Mouse (Mus musculus) right cerebral cortex, adult 18-20 months (tissue): ENCODE results near the gene Prr14.
A peak's percentile ranks its signal among the peaks of the same experiment; 100 is the strongest.

Experiments
- DNase-seq: peaks from one replicate; pipeline ENCODE4 v3.0.0; 2022; ENCODE audit warnings: mixed read lengths

The Prr14 gene

DNA sequence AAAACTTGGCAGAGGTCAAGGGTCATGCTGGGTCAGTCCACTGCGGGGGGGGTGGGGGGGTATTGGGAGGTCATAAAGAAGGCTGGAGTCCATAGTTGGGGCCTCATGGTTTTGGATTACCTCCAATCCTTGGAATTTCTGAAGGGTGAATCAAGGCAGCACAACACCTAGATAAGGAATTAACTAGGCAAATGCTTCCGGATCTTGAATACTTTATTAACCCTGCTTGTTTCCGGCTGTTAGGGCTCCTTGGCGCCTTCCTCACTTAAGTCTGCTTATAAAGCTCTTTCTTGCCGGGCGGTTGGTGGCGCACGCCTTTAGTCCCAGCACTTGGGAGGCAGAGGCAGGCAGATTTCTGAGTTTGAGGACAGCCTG lies 53.6 kb downstream of the Prr14 start:
- peak; percentile 5 for DNase-seq

GRCm38 (mm10) chr7:127513781-127514180 lies 54.4 kb downstream of the Prr14 start:
- no peak for DNase-seq

GRCm38 (mm10) chr7:127515846-127516245 lies 56.4 kb downstream of the Prr14 start:
- DNase-seq: no peak

DNA sequence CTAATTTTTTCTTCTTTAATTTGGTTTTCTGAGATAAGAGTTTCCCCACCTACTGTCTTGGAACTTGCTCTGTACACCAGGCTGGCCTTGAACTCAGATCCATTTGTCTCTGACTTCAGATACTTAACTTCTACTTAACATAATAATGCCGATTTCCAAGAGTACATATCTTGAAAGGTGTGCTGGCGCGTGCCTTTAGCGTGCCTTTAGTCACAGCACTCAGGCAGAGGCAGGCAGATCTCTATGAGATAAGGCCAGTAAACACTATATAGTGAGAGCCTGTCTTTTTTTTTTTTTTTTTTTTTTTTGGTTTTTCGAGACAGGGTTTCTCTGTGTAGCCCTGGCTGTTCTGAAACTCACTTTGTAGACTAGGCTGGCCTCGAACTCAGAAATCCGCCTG lies 56.9 kb downstream of the Prr14 start:
- no peak for DNase-seq

DNA sequence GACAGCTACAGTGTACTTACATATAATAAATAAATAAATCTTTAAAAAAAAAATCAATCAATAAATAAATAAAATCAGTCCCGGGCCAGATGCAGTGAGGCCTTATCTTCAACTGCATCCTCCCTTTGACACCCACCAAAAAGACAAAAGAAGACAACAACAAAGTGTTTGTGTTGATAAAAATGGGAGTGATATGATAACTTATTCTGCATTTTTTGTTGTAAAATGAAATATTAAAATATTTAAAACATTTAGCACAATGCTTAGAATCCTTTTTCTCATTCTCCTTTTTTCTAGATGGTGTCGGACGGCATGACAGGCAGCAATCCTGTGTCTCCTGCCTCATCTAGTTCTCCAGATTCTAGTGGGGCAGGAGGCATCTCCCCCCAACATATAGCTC lies 59.9 kb downstream of the Prr14 start, which contains the start of gene Gm42715:
Gene Gm42715 (plus strand): TSS at position 301 of the 400 bp plus-strand sequence.
- no peak for DNase-seq
